Mouse (Mus musculus) spleen, adult 2 months (tissue): Measurements from ENCODE around the gene Rexo2.
A peak's percentile ranks its signal among the peaks of the same experiment; 100 is the strongest.

Experiments
- CTCF ChIP-seq: fragments of 200-500 bp; IDR thresholded peaks from 2 replicates; pipeline ENCODE4 v1.5.1; 2011; ENCODE audit warnings: mild to moderate bottlenecking, inconsistent platforms; ENCODE audit not compliant: insufficient read depth, insufficient read length, insufficient replicate concordance; ENCODE audit errors: extremely low read depth
- POLR2A ChIP-seq: fragments of 200-500 bp; IDR thresholded peaks from 2 replicates; pipeline ENCODE4 v1.6.1; 2011; ENCODE audit warnings: low read depth, low read length, inconsistent platforms

GRCm38 (mm10) chr9:48494817-48495547, 14.6 kb upstream of the Rexo2 start, which contains the start of the genes Rbm7 and Gm5617:
- TF ChIP-seq POLR2A (peak; percentile 80), CTCF (no peak)
